22 mouse cellular contexts compared by ENCODE assay signal in the genomic region with DNA sequence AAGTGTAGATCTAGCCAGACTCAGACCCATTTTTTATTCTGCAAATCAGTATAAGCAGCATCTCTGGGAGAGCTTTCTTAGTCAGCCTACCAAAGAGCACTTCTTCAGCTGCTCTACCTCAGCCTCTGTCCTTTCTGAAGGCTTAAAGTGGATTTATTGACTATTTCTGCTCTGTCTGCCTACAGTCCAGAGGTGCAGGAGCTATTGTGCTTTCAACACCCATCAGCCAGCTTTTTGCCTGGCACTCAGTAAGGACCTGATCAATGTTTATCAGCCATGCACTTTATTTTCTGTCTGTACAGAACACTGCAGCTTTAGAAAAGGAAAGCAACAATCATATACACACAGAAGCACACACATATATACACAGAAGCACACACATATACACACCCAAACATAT. TPM values are rescaled to one million over a fixed set of nuclear protein-coding genes. Genes with fewer than 3 reads are reported as not detected.
A peak's percentile ranks its signal among the peaks of the same experiment; 100 is the strongest.
DNase-seq lines count a peak whose midpoint lies in the region; ATAC-seq and TF ChIP-seq lines count a peak whose summit lies in the region.
"Had no signal": no experiment of that assay in that cellular context is flagged by ENCODE, and none has a peak within 500 bp of the region (broad histone marks: within the 10 kb centered on the region; RNA-seq: fewer than 3 reads in every experiment).

No protein-coding gene starts in this region.

- H3K27me3 ChIP-seq in liver, adult 2 months (ENCODE audit: control insufficient read depth, insufficient read depth, low read length): no peaks in the 10 kb centered on the region
- H3K27me3 ChIP-seq in liver, postnatal 0 days (ENCODE audit: insufficient read depth, low read length): no peaks in the 10 kb centered on the region
- no peaks in the 10 kb centered on the region for H3K27me3 ChIP-seq in liver, embryonic 11.5 days (replicated peaks; ENCODE audit: control insufficient read depth, insufficient read depth, low read length)
- H3K27me3 ChIP-seq in stomach, postnatal 0 days (ENCODE audit: control insufficient read depth, insufficient read depth, low read length): no peaks in the 10 kb centered on the region
- H3K27me3 ChIP-seq: CH12.LX, Patski had no signal

- H3K9me3 ChIP-seq in liver, postnatal 0 days (ENCODE audit: low read length): no peaks in the 10 kb centered on the region
- no peaks in the 10 kb centered on the region for H3K9me3 ChIP-seq in liver, embryonic 11.5 days (ENCODE audit: control insufficient read depth, low read length)
- no peaks in the 10 kb centered on the region for H3K9me3 ChIP-seq in stomach, postnatal 0 days (ENCODE audit: control insufficient read depth, low read length)
- H3K9me3 ChIP-seq: G1E had no signal

- peak; percentile 28 for DNase-seq in heart, adult 11 months
- no peak for DNase-seq in heart, postnatal 36 days
- DNase-seq in liver, adult 2 months (ENCODE audit: extremely low read depth, low read depth, low spot score): peak; percentile 80
- no peak for DNase-seq in liver
- no peak for DNase-seq in liver, postnatal 0 days
- DNase-seq in liver, embryonic 11.5 days (ENCODE audit: low spot score): no peak
- DNase-seq in stomach, postnatal 0 days (ENCODE audit: low spot score): no peak
- no peak for DNase-seq in adrenal gland, adult 2 months
- DNase-seq: adrenal gland, adult 8-10 months; adrenal gland, postnatal 10 days; adrenal gland, postnatal 14 days; adrenal gland, postnatal 25 days; adrenal gland, postnatal 36 days; B cell, adult 2 months; cerebellum, adult 11 months; cerebellum, adult 11-12 months; cerebellum, adult 18-20 months had no signal

- TF ChIP-seq CTCF in liver, adult 2 months (IDR thresholded peaks at IDR 0.05; ENCODE audit: low read depth, low read length): no peak
- TF ChIP-seq CTCF in liver, postnatal 0 days (IDR thresholded peaks at IDR 0.05; ENCODE audit: low read depth): no peak
- TF ChIP-seq CTCF in stomach, postnatal 0 days (IDR thresholded peaks at IDR 0.05; ENCODE audit: low read depth): no peak

- intact Hi-C loops in heart, postnatal 36 days (cut with DNase I): no loop called here

- no peak overlapping the region for H3K4me2 ChIP-seq in liver, postnatal 0 days (ENCODE audit: low read depth, low read length)
- H3K4me2 ChIP-seq in liver, embryonic 11.5 days: no peak overlapping the region
- no peak overlapping the region for H3K4me2 ChIP-seq in stomach, postnatal 0 days (replicated peaks; ENCODE audit: low read depth)

- H3K79me2 ChIP-seq in liver, adult 2 months (ENCODE audit: control insufficient read depth, insufficient read depth, low read length): no peaks in the 10 kb centered on the region

- peak; percentile 68 for ATAC-seq in liver, postnatal 0 days
- no peak for ATAC-seq in liver, embryonic 11.5 days (replicated peaks; ENCODE audit: low FRiP score)
- ATAC-seq in stomach, postnatal 0 days (ENCODE audit: low FRiP score, low TSS enrichment): no peak
- ATAC-seq: activated CD4-positive, CD25-positive, alpha-beta regulatory T cell, adult 4 months; CD4-positive, CD25-positive, alpha-beta regulatory T cell, adult 4 months; Patski had no signal

- H3K36me3 ChIP-seq in liver, adult 2 months (ENCODE audit: control insufficient read depth, insufficient read depth, low read length): no peaks in the 10 kb centered on the region
- H3K36me3 ChIP-seq in liver, postnatal 0 days (replicated peaks; ENCODE audit: insufficient read depth, low read length): no peaks in the 10 kb centered on the region
- no peaks in the 10 kb centered on the region for H3K36me3 ChIP-seq in liver, embryonic 11.5 days (ENCODE audit: control insufficient read depth, insufficient read depth, low read length)
- no peaks in the 10 kb centered on the region for H3K36me3 ChIP-seq in stomach, postnatal 0 days (ENCODE audit: control insufficient read depth, insufficient read depth, low read length)
- H3K36me3 ChIP-seq: G1E had no signal

- no peak for TF ChIP-seq EP300 in liver, postnatal 0 days (IDR thresholded peaks at IDR 0.05; ENCODE audit: low read depth)
- TF ChIP-seq EP300 in stomach, postnatal 0 days (optimal IDR thresholded peaks at IDR 0.05): no peak

- peak overlapping the region; percentile 58 for H3K27ac ChIP-seq in liver, adult 2 months (replicated peaks; ENCODE audit: insufficient read depth, low read depth, low read length)
- no peak overlapping the region for H3K27ac ChIP-seq in liver, postnatal 0 days (ENCODE audit: low read depth)
- H3K27ac ChIP-seq in liver, embryonic 11.5 days (ENCODE audit: low read depth, low read length): no peak overlapping the region
- peak overlapping the region; percentile 50; the same call in 1 of the 2 replicates for H3K27ac ChIP-seq in stomach, postnatal 0 days (replicated peaks)

- no peak for TF ChIP-seq POLR2A in liver, adult 2 months (IDR thresholded peaks at IDR 0.05; ENCODE audit: extremely low read depth, insufficient read depth, low read length)

- no peak overlapping the region for H3K9ac ChIP-seq in liver, adult 2 months (ENCODE audit: low read depth, low read length)
- H3K9ac ChIP-seq in liver, postnatal 0 days (replicated peaks): no peak overlapping the region
- no peak overlapping the region for H3K9ac ChIP-seq in liver, embryonic 11.5 days (ENCODE audit: low read depth, low read length)
- H3K9ac ChIP-seq in stomach, postnatal 0 days (ENCODE audit: low read length): no peak overlapping the region

- H3K4me1 ChIP-seq in liver, adult 2 months (ENCODE audit: control insufficient read depth, insufficient read depth, low read length): peaks cover 24% of the 10 kb centered on the region
- peaks cover 13% of the 10 kb centered on the region for H3K4me1 ChIP-seq in liver, postnatal 0 days (ENCODE audit: insufficient read depth)
- H3K4me1 ChIP-seq in liver, embryonic 11.5 days (replicated peaks; ENCODE audit: control insufficient read depth, insufficient read depth, low read length): no peaks in the 10 kb centered on the region
- H3K4me1 ChIP-seq in stomach, postnatal 0 days (replicated peaks; ENCODE audit: control insufficient read depth, insufficient read depth): no peaks in the 10 kb centered on the region

- no peak overlapping the region for H3K4me3 ChIP-seq in liver, adult 2 months (ENCODE audit: insufficient read depth, low read depth, low read length)
- no peak overlapping the region for H3K4me3 ChIP-seq in liver, postnatal 0 days (ENCODE audit: low read depth, low read length)
- no peak overlapping the region for H3K4me3 ChIP-seq in liver, embryonic 11.5 days (ENCODE audit: low read depth, low read length)
- H3K4me3 ChIP-seq in stomach, postnatal 0 days (ENCODE audit: low read depth, low read length): no peak overlapping the region

RNA-seq across cellular contexts. Expression of a gene that starts 49.3 kb away (rescaled TPM):
- 10 to 100 TPM; 14.1 to 15.3 TPM for total RNA-seq in heart, postnatal 36 days (2021)
- 35.3 and 44.6 TPM in 2 replicates for total RNA-seq in liver, adult 2 months (2014; rRNA removed)
- polyA plus RNA-seq in liver, adult 2 months (2012; rRNA removed): 46.8 and 53.9 TPM in 2 replicates
- 63.7 and 71.9 TPM in 2 replicates for polyA plus RNA-seq in liver, postnatal 0 days (2015; fragmentation: Nextera tagmentation; extraction: Ambion mirVana)
- polyA plus RNA-seq in liver, embryonic 11.5 days (2014; fragmentation: Nextera tagmentation; extraction: Ambion mirVana): 137 and 153 TPM in 2 replicates
- 37.5 and 38.7 TPM in 2 replicates for polyA plus RNA-seq in stomach, postnatal 0 days (2015; fragmentation: Nextera tagmentation; extraction: Ambion mirVana)
- 10 to 100 TPM; 36.6 to 39.7 TPM for total RNA-seq in adrenal gland, adult 2 months (2021)
- polyA plus RNA-seq in adrenal gland, adult 2 months (2012; rRNA removed): 198 and 228 TPM in 2 replicates

Comparison
In these comparisons a context has a peak if more than half of its experiments do, and no peak if none do; other contexts are left out.
1. DNase-seq: peak in heart, adult 11 months (single experiment) and liver, adult 2 months (single experiment); none in heart, postnatal 36 days (0 of 2), liver (single experiment), liver, postnatal 0 days (single experiment), liver, embryonic 11.5 days (single experiment), stomach, postnatal 0 days (single experiment) and adrenal gland, adult 2 months (single experiment).
2. H3K27ac ChIP-seq: peak in liver, adult 2 months (single experiment) and stomach, postnatal 0 days (single experiment); none in liver, postnatal 0 days (single experiment) and liver, embryonic 11.5 days (single experiment).